Mouse (Mus musculus): ENCODE results near the gene Rbms2.

- TF ChIP-seq POLR2A (IDR thresholded peaks at IDR 0.05; ENCODE audit: control insufficient read depth, extremely low read depth, insufficient read depth, low read length, poor library complexity), result no peak
- no peak for TF ChIP-seq CTCF (IDR thresholded peaks at IDR 0.05; ENCODE audit: borderline replicate concordance, control insufficient read depth, extremely low read depth, insufficient read depth, low read length, poor library complexity)
Measured at GRCm38 (mm10) chr10:128225064-128225463, 45.0 kb upstream of the Rbms2 start.
